Mouse (Mus musculus) lung, adult 10 weeks (tissue): ENCODE results near the gene Gm17374. TPM values are rescaled to one million over a fixed set of nuclear protein-coding genes. Genes with fewer than 3 reads are reported as not detected.

ENCODE experiments used
- polyA plus RNA-seq: library from polyadenylated mRNA; stranded (reverse); fragments of 350-450 nt; fragmentation: Illumina TruSeq; extraction: RNeasy Lipid Tissue Mini Kit (QIAGEN cat#74804); gene quantifications from one replicate; pipeline ENCODE4 v1.2.3, GENCODE M21; 2014; ENCODE audit warnings: low read depth, low replicate concordance; ENCODE audit not compliant: insufficient read depth

Gene Gm17374
- polyA plus RNA-seq = not detected

DNA sequence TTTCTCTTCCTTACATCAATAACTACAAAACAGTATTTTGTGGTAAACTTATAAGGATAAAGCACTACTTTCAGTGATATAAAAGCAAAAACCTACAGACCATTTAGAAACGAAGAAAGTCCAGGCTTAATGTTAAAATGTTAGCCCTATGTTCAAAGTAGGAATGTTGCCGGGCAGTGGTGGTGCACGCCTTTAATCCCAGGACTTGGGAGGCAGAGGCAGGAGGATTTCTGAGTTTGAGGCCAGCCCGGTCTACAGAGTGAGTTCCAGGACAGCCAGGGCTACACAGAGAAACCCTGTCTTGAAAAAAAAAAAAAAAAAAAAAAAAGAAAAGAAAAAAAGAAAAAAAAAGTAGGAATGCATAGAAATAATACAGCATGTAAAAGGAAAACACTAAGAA is at the start of gene Gm17374:
Gene Gm17374 (plus strand): TSS at position 301 of the 400 bp plus-strand sequence.

DNA sequence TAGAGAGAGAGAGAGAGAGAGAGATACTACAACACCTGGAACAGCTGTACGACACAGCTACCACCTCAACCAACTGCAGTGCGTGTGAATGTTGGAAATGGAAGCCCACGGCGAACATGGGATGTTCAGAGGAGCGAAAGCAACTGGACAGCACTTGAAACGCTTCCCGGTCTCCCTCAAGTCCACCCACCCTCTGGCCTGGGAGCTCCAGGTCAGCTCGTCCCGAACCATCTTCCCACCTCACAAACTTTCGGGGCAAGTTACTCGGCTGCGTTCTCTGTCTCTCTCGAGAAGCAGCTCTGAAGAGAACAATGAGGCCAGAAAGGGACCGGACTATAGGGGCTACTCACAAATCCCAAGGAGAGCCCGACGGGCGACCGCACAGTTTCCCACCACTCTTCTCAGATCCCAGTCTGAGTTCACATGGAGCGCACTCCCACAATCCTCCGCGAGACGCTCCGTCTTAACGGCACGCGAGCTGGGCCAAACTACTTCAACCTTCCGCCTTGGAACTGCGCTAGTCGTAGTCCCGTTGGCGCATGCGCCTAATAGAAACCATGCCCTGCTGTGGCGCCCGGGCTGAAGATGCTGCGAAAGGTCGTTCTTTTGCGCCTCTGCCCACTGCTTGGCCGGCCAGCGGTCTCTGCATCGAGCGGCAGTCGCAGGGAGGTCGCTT is 18.4 kb downstream of the Gm17374 start, which contains the start of the genes Esf1 and Ndufaf5:
Gene Esf1 (minus strand): TSS at position 438 of the 676 bp plus-strand sequence.
Gene Ndufaf5 (plus strand): TSS at position 523 of the 676 bp plus-strand sequence.

Other genes with a start within 250 kb of the Gm17374 start
- 7.4 TPM for gene Tasp1, start 85.2 kb upstream of the Gm17374 start, polyA plus RNA-seq
- 7.9 TPM for gene Esf1, start 18.5 kb downstream of the Gm17374 start, polyA plus RNA-seq
- 13.9 TPM for gene Ndufaf5, start 18.6 kb downstream of the Gm17374 start, polyA plus RNA-seq
- not detected for gene Sel1l2, start 237.7 kb downstream of the Gm17374 start, polyA plus RNA-seq
- 7.5 TPM for gene Macrod2, start 243.3 kb downstream of the Gm17374 start, polyA plus RNA-seq